Mouse (Mus musculus) embryo, embryonic 10 days (tissue): Measurements from ENCODE around the gene Dis3l2.

Experiments
- DNase-seq: peaks from one replicate; pipeline ENCODE4 v3.0.0-alpha.2; 2015; ENCODE audit warnings: low spot score

Dis3l2 gene

GRCm38 (mm10) chr1:86733160-86733821 lies 29.7 kb downstream of the Dis3l2 start:
- DNase-seq, result no peak

GRCm38 (mm10) chr1:86736414-86736813 lies 32.8 kb downstream of the Dis3l2 start:
- no peak for DNase-seq

GRCm38 (mm10) chr1:86742896-86743295 lies 39.3 kb downstream of the Dis3l2 start:
- DNase-seq, result no peak

GRCm38 (mm10) chr1:86747034-86747433 lies 43.4 kb downstream of the Dis3l2 start:
- no peak for DNase-seq

- no peak for DNase-seq
Observed at GRCm38 (mm10) chr1:86750094-86750493, 46.5 kb downstream of the Dis3l2 start.

GRCm38 (mm10) chr1:86753416-86753815 lies 49.8 kb downstream of the Dis3l2 start:
- no peak for DNase-seq

GRCm38 (mm10) chr1:86754335-86754734 lies 50.7 kb downstream of the Dis3l2 start:
- DNase-seq, result no peak

GRCm38 (mm10) chr1:86758091-86758490 lies 54.5 kb downstream of the Dis3l2 start:
- DNase-seq, result no peak

GRCm38 (mm10) chr1:86762161-86762560 lies 58.6 kb downstream of the Dis3l2 start:
- DNase-seq, result no peak

- no peak for DNase-seq
Observed at GRCm38 (mm10) chr1:86801241-86801640, 97.6 kb downstream of the Dis3l2 start.

- DNase-seq, result no peak
Observed at GRCm38 (mm10) chr1:86811756-86812155, 108.1 kb downstream of the Dis3l2 start.

GRCm38 (mm10) chr1:86822266-86822665 lies 118.7 kb downstream of the Dis3l2 start:
- DNase-seq, result no peak

- peak; percentile 6 for DNase-seq
Observed at GRCm38 (mm10) chr1:86834351-86834987, 130.9 kb downstream of the Dis3l2 start.

GRCm38 (mm10) chr1:86834988-86835387 lies 131.4 kb downstream of the Dis3l2 start:
- DNase-seq, result no peak

GRCm38 (mm10) chr1:86850754-86851153 lies 147.1 kb downstream of the Dis3l2 start:
- DNase-seq, result no peak

- no peak for DNase-seq
Observed at GRCm38 (mm10) chr1:86858876-86859275, 155.3 kb downstream of the Dis3l2 start.

GRCm38 (mm10) chr1:86859371-86859770 lies 155.8 kb downstream of the Dis3l2 start:
- no peak for DNase-seq

GRCm38 (mm10) chr1:86873745-86874144 lies 170.1 kb downstream of the Dis3l2 start:
- DNase-seq, result no peak

- no peak for DNase-seq
Observed at GRCm38 (mm10) chr1:86878743-86879142, 175.1 kb downstream of the Dis3l2 start.

- DNase-seq, result no peak
Observed at GRCm38 (mm10) chr1:86879547-86879946, 175.9 kb downstream of the Dis3l2 start.

GRCm38 (mm10) chr1:86887060-86887459 lies 183.5 kb downstream of the Dis3l2 start:
- DNase-seq, result no peak

GRCm38 (mm10) chr1:86912481-86912880 lies 208.9 kb downstream of the Dis3l2 start:
- no peak for DNase-seq

GRCm38 (mm10) chr1:86913896-86914295 lies 210.3 kb downstream of the Dis3l2 start:
- DNase-seq, result no peak

- no peak for DNase-seq
Observed at GRCm38 (mm10) chr1:86914697-86915096, 211.1 kb downstream of the Dis3l2 start.
